Mouse (Mus musculus) C2C12 (cell line): ENCODE data around the gene Stip1. TPM values are rescaled to one million over a fixed set of nuclear protein-coding genes. Genes with fewer than 3 reads are reported as not detected.
A peak's percentile ranks its signal among the peaks of the same experiment; 100 is the strongest.

Experiments used
- H3K27me3 ChIP-seq: one replicate; pipeline ENCODE4 v1.6.1; 2011; ENCODE audit not compliant: control insufficient read depth, insufficient read depth, insufficient read length
- H3K36me3 ChIP-seq: one replicate; pipeline ENCODE4 v1.6.1; 2011; ENCODE audit not compliant: control insufficient read depth, insufficient read depth
- H3K4me3 ChIP-seq: one replicate; pipeline ENCODE4 v1.5.1; 2011; ENCODE audit warnings: mild to moderate bottlenecking, control low read depth; ENCODE audit not compliant: poor library complexity, insufficient read depth, severe bottlenecking
- H3K79me2 ChIP-seq: one replicate; pipeline ENCODE4 v1.6.1; 2011; ENCODE audit not compliant: control insufficient read depth, insufficient read depth
- H3K79me3 ChIP-seq: one replicate; pipeline ENCODE4 v1.6.1; 2011; ENCODE audit warnings: low read depth, control low read depth
- H3ac ChIP-seq: one replicate; pipeline ENCODE3; 2011; ENCODE audit warnings: low read depth; ENCODE audit not compliant: control insufficient read depth, insufficient read length
- CEBPB ChIP-seq: IDR thresholded peaks from one replicate; pipeline ENCODE4 v1.6.1; 2011; ENCODE audit warnings: low read depth, mild to moderate bottlenecking, control low read depth, moderate library complexity
- CTCF ChIP-seq: IDR thresholded peaks from one replicate; pipeline ENCODE4 v1.5.1; 2011; ENCODE audit not compliant: control insufficient read depth, insufficient read depth, insufficient read length
- FOSL1 ChIP-seq: IDR thresholded peaks from one replicate; pipeline ENCODE4 v1.8.0; 2011; ENCODE audit warnings: mild to moderate bottlenecking, low read length; ENCODE audit not compliant: poor library complexity, insufficient read depth, severe bottlenecking
- MAX ChIP-seq: IDR thresholded peaks from one replicate; pipeline ENCODE4 v1.6.1; 2011; ENCODE audit warnings: mild to moderate bottlenecking, control low read depth
- MYOD1 ChIP-seq: IDR thresholded peaks from one replicate; pipeline ENCODE4 v1.6.1; 2011; ENCODE audit warnings: low read depth; ENCODE audit not compliant: control insufficient read depth, insufficient read length
- MYOG ChIP-seq: IDR thresholded peaks from one replicate; pipeline ENCODE4 v1.6.1; 2011; ENCODE audit not compliant: control insufficient read depth, insufficient read length; ENCODE audit errors: extremely low read depth
- USF1 ChIP-seq: IDR thresholded peaks from one replicate; pipeline ENCODE4 v1.6.1; 2011; ENCODE audit warnings: low read depth, mild to moderate bottlenecking, control low read depth, moderate library complexity
- polyA plus RNA-seq: library from polyadenylated mRNA; unstranded; fragments of >200 nt; fragmentation: generic; extraction: Trizol; gene quantifications from one replicate; pipeline ENCODE4 v1.2.1, GENCODE M21; 2012; ENCODE audit warnings: missing spikeins

Stip1 gene
- polyA plus RNA-seq, 1 experiment = 309 TPM

DNA sequence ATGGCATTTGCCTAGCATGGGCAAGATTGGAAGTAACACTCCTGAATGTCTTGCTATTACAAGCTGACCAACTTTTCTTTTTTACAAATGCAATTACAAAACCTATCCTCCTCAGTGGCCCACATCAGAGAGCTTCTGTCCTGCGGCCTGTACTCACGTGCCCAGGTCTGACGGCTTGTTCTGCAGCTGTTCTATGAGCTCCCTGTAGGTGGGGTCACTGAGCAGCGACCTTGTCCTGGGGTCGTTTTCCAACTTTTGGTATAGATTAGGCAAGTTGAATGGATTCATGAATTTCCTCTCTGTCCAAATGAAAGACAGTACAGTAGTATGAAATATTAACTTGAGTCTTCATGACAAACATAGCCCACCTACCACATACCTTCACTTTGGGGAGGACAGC, 5.8 kb downstream of the Stip1 start:
- Histone ChIP-seq H3K79me2 (peaks cover 65% of the 10 kb centered on the region), H3K79me3 (peaks cover 39% of the 10 kb centered on the region), H3K4me3 (no peak overlapping the region), H3K27me3 (no peaks in the 10 kb centered on the region), H3K36me3 (peaks cover 90% of the 10 kb centered on the region), H3ac (no peak overlapping the region)
- TF ChIP-seq MYOG (no peak), CEBPB (no peak), USF1 (no peak), MYOD1 (no peak), CTCF (no peak), FOSL1 (no peak), MAX (no peak)

DNA sequence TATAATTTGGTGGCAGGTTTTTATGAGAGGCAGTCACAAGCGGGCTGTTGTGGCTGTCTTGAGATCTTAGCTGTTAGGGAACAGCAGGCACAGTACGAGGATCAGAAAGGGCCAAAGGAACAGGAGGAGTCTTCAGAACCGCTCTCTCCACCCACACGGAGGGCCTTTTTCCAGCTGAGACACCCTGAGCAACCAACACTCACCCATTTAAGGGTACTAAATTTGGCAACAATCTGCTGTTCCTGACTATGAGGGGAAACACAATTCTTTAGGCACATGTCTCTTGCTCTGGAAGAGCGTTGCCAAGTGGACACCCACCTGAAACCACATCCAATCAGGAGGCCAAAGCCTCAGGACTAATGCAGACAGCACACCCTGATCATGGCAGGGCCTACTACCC, 10.2 kb downstream of the Stip1 start:
- no peak for TF ChIP-seq CTCF
- no peak for TF ChIP-seq MYOG
- TF ChIP-seq MAX = no peak
- no peak for TF ChIP-seq CEBPB
- TF ChIP-seq USF1 = no peak
- Histone ChIP-seq H3K4me3 (no peak overlapping the region), H3K79me3 (no peaks in the 10 kb centered on the region), H3K27me3 (no peaks in the 10 kb centered on the region), H3ac (no peak overlapping the region), H3K36me3 (peaks cover 99% of the 10 kb centered on the region), H3K79me2 (peaks cover 20% of the 10 kb centered on the region)

DNA sequence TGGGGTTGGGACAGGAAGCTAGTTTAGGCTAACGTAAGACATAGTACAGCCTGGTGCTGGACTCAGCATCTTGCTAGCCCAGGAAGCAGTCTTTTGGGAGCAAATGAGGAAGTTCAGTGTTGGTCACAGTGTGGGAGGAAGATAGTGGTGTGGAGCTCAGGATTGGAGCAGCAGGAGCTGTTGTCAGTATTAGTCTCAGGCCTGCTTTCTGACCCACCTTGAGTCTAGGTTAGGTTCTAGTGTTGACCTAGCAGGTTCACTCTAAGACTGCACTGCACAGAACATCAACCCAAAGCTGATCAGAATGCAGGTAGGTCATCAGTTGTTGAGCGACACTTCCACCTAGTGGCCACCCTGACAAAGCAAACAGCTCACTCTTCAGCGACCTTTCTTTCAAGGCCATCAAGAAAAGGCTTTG, 19.5 kb downstream of the Stip1 start:
- Histone ChIP-seq H3K79me2 (no peaks in the 10 kb centered on the region), H3K79me3 (no peaks in the 10 kb centered on the region), H3K4me3 (no peak overlapping the region), H3K36me3 (peaks cover 70% of the 10 kb centered on the region), H3K27me3 (no peaks in the 10 kb centered on the region), H3ac (no peak overlapping the region)
- TF ChIP-seq FOSL1 (no peak), MAX (no peak), USF1 (no peak), CTCF (peak; percentile 23), MYOD1 (no peak), CEBPB (no peak), MYOG (no peak)

DNA sequence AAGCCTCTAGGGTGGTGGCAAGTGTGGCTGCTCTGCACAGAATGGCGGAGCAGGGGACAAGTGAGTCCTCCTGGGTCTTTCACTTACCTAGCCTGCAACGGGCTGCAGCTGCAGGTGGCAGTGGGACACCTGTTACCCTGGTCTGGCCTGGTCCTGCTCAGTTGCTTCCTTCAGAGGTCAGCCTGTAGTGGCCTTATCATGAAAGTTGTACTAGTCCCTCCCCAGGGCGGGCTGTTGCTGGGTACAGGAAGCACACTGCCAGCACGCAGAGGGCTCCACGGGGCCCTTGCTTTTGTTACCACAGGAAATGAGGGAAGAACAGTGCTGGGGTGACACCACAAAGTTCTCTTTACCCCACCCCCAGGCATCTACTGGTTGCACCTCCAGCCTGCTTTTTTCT, 20.6 kb downstream of the Stip1 start, which contains the start of gene Fermt3:
TSS of gene Fermt3 (minus strand) at position 279 of the 400 bp plus-strand sequence.
- no peaks in the 10 kb centered on the region for H3K27me3 ChIP-seq
- TF ChIP-seq MYOG (no peak), MAX (no peak), CTCF (no peak), MYOD1 (no peak), CEBPB (no peak), USF1 (no peak), FOSL1 (no peak)
- no peaks in the 10 kb centered on the region for H3K79me3 ChIP-seq
- no peak within 1 kb of the TSS for H3K4me3 ChIP-seq
- peaks cover 60% of the 10 kb centered on the region for H3K36me3 ChIP-seq
- no peaks in the 10 kb centered on the region for H3K79me2 ChIP-seq
- H3ac ChIP-seq = no peak within 1 kb of the TSS

DNA sequence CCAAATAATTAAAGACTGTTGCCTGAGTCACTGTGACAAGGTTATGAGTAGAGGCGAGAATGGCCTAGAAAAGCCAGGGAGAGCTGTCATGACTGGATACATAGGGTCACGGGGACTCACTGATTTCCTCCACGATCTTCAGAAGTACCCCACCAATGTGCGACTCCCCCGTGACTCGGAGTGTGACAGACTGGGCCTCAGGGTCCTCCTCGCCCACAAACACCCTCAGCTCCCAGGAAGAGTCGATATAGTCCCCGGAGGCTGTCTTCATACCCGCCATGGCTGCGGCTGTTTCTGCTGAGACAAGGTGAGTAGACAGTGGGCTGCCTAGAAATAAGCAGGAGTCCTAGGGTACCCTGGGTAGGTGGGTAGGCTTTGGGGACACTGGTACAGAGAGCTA, 21.2 kb downstream of the Stip1 start:
- Histone ChIP-seq H3K79me2 (no peaks in the 10 kb centered on the region), H3K79me3 (no peaks in the 10 kb centered on the region), H3ac (no peak overlapping the region), H3K36me3 (peaks cover 53% of the 10 kb centered on the region), H3K27me3 (no peaks in the 10 kb centered on the region), H3K4me3 (no peak overlapping the region)
- no peak for TF ChIP-seq USF1
- no peak for TF ChIP-seq MAX
- TF ChIP-seq FOSL1 = no peak
- no peak for TF ChIP-seq MYOG
- TF ChIP-seq CEBPB = no peak
- TF ChIP-seq MYOD1 = no peak
- no peak for TF ChIP-seq CTCF

DNA sequence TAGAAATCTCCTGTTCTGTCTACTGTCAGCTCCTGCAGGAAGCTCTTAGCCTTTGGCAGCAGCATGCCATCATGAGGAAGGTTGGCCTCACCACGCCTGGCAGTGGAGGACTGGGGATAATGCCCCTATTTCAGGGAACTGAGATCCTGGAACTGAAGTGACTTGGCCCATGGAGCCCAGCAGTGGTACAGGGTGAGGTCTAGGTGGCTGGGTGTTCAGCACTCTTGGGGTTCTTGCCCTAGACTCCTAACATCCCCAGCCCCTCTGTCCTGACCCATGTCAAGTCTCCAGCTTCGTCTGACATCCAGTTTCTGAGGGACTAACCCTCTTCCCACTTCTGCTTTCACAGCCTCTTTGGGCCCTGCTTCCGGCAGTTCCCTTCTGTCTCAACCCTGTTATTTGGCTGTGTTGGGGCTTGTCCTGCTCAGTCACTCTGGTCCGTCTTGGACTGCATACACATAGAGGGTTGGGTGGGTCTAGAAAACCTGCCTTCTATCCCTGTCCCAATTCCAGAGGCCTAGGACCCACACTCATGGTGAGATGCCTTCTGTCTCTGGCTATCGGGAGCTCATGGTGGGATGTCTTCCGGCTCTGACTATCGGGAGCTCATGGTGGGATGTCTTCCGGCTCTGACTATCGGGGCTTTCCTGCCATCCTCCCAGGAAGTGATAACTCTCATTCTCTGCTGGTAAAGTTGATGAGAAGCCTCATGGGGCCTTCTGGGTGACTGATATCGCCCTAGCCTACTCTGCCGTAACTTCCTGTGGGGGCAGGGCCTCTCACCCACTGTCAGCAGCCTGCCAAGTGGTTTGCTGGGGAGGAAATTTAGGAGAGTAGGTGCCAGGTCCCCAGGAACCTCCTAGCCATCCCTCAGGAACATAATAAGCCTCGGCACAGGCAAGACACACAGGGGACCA, 22.0 kb downstream of the Stip1 start:
- no peaks in the 10 kb centered on the region for H3K79me2 ChIP-seq
- no peak for TF ChIP-seq MAX
- TF ChIP-seq MYOD1 = no peak
- no peak for TF ChIP-seq MYOG
- no peak for TF ChIP-seq USF1
- TF ChIP-seq CEBPB = no peak
- no peak for TF ChIP-seq FOSL1
- peaks cover 50% of the 10 kb centered on the region for H3K36me3 ChIP-seq
- H3ac ChIP-seq = no peak overlapping the region
- no peak overlapping the region for H3K4me3 ChIP-seq
- no peaks in the 10 kb centered on the region for H3K79me3 ChIP-seq
- H3K27me3 ChIP-seq = no peaks in the 10 kb centered on the region
